Mouse (Mus musculus): ENCODE data around the gene Scarf1. TPM values are rescaled to one million over a fixed set of nuclear protein-coding genes. Genes with fewer than 3 reads are reported as not detected.

Gene Scarf1
- polyA plus RNA-seq, 1 experiment, result not detected

DNA sequence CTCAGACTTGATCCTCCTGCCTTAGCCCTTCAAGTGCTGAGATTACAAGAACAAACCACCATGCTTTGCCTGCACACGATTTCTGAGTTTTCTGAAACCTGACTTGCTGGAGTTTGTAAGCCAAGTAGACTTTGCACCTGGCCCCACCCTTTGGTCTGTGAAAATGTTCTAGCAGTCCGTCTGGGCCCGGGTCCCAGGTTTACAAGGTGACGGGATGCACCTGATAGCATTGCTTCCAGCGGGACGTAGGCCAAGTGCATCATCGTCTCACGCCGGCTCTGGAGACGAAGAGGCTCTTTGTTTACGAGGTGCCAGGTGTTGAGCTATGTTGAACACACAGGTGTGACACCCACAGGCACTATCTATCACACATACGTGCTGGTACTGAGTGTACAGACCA, 55.6 kb downstream of the Scarf1 start:
- TF ChIP-seq CTCF (IDR thresholded peaks at IDR 0.05; ENCODE audit: borderline replicate concordance, insufficient read depth, low read length) (no peak), POLR2A (IDR thresholded peaks at IDR 0.05; ENCODE audit: low read depth, low read length) (no peak)
- H3K4me3 ChIP-seq (ENCODE audit: insufficient read depth, low read length), result no peak overlapping the region

GRCm38 (mm10) chr11:75570375-75571125, 57.2 kb downstream of the Scarf1 start:
- TF ChIP-seq CTCF (IDR thresholded peaks at IDR 0.05; ENCODE audit: borderline replicate concordance, insufficient read depth, low read length) (no peak), POLR2A (IDR thresholded peaks at IDR 0.05; ENCODE audit: low read depth, low read length) (no peak)
- Histone ChIP-seq H3K4me1 (ENCODE audit: control insufficient read depth, insufficient read depth, low read length) (no peaks in the 10 kb centered on the region), H3K4me3 (ENCODE audit: insufficient read depth, low read length) (no peak overlapping the region), H3K27ac (ENCODE audit: insufficient read depth, low read length) (no peak overlapping the region)

More for the DNA sequence above, 55.6 kb downstream of the Scarf1 start:
- peaks cover 2% of the 10 kb centered on the region; the same call in 1 of the 2 replicates for H3K4me1 ChIP-seq (ENCODE audit: control insufficient read depth, insufficient read depth, low read length)
- no peak overlapping the region for H3K27ac ChIP-seq (ENCODE audit: insufficient read depth, low read length)

- Histone ChIP-seq H3K27ac (ENCODE audit: insufficient read depth, low read length) (no peak overlapping the region), H3K4me3 (ENCODE audit: insufficient read depth, low read length) (no peak overlapping the region)
Measured at GRCm38 (mm10) chr11:75571126-75571990, 58.0 kb downstream of the Scarf1 start.

DNA sequence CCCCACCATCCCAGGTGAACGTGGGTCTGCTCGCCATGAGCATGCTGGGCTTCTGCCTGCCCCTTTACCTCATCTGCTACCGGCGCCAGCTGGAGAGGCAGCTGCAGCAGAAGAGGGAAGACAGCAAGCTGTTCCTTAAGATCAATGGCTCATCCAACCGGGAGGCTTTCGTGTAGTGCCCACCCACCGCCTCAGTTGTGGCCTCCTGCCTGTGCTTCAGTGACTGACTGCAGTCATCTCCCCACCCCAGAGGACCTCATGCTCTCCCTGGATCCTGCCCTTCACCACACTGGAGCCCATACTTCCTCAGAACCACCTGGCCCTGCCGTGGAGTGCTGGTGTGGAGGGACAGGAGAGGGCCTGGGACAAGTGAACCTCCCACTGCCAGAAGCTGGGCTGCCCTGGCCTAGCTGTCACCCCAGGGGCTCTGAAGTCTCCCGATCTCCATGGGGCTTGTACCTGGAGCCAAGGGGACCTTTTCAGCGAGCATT, 59.0 kb downstream of the Scarf1 start:
- H3K4me3 ChIP-seq (ENCODE audit: insufficient read depth, low read length), result no peak overlapping the region
- no peak for TF ChIP-seq POLR2A (IDR thresholded peaks at IDR 0.05; ENCODE audit: low read depth, low read length)
- TF ChIP-seq CTCF (IDR thresholded peaks at IDR 0.05; ENCODE audit: borderline replicate concordance, insufficient read depth, low read length), result no peak
- H3K27ac ChIP-seq (ENCODE audit: insufficient read depth, low read length), result no peak overlapping the region
- no peaks in the 10 kb centered on the region for H3K4me1 ChIP-seq (ENCODE audit: control insufficient read depth, insufficient read depth, low read length)

More at GRCm38 (mm10) chr11:75571126-75571990, 58.0 kb downstream of the Scarf1 start:
- no peaks in the 10 kb centered on the region for H3K4me1 ChIP-seq (ENCODE audit: control insufficient read depth, insufficient read depth, low read length)
- TF ChIP-seq CTCF (IDR thresholded peaks at IDR 0.05; ENCODE audit: borderline replicate concordance, insufficient read depth, low read length) (no peak), POLR2A (IDR thresholded peaks at IDR 0.05; ENCODE audit: low read depth, low read length) (no peak)

DNA sequence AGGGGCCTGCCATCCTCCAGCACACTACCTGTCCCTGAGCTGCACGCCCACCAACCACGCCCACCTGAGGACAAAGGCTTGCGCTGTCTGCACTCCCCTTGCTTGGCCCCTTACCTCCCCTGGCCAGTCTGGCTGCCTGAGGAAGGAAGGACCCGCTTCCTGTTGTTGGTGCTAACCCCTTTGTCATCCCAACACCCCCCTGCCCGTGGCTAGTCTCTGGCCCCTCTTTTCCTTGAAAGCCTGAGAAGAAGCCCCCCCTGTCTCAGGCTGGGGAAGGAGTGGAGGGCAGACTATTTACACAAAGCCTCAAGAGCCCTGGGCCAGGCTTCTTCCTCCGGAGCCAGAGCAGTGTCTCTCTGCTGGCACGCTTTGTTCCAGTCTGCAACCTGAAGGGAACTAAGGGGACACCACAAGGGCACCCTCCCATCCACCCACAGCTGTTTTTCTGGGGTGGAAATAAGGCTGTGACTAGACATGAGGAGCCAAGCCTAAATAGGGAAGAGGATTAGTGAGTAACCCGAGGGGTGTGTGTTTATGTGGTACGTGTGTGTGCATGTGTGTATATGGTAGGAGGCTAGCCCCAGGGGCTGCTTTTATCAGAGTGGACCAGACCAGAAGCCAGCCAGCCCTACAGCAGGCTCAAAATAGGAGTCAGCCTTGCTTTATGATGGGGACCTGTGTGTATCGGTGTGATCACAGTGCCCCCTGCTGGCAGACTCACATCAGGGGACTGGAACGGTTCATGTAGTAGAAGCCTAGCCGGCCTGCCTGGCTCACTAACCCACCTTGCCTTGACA, 59.7 kb downstream of the Scarf1 start:
- Histone ChIP-seq H3K27ac (ENCODE audit: insufficient read depth, low read length) (no peak overlapping the region), H3K4me1 (ENCODE audit: control insufficient read depth, insufficient read depth, low read length) (no peaks in the 10 kb centered on the region), H3K4me3 (ENCODE audit: insufficient read depth, low read length) (no peak overlapping the region)
- TF ChIP-seq CTCF (IDR thresholded peaks at IDR 0.05; ENCODE audit: borderline replicate concordance, insufficient read depth, low read length) (peak; percentile 95), POLR2A (IDR thresholded peaks at IDR 0.05; ENCODE audit: low read depth, low read length) (no peak)

DNA sequence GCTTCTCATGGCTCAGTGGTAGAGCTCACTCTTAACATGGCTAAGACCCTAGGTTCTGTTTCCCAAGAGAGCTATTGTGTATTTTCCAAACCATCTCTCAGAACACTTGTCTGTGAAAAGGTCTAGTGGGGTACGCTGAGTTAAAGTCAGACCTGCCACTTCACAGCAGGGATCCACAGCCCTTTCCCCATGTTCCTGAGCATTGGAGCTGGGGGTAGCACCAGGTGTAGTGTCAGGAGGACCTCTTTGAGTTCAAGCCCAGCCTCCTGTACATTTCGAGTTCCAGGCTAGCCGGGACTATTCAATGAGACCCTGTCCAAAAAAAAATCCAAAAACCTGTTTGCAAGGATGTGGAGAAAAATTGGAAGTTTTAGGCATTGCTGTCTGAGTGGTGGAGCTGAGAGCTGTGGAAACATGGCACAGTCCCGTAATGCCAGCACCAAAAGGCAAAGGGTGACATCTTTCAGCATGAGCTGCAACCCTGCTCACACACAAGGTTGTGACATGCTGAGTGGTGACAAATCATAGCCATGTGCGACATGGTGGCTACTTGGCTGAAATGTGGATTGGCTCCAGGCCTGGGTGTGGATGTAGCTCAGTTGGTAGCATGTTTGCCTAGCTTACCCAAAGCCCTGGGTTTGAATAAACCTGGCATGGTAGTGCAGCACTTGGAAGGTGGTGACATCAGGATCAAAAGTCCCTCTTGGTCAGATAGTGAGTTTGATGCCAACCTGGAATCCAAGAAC, 61.2 kb downstream of the Scarf1 start:
- Histone ChIP-seq H3K4me3 (ENCODE audit: insufficient read depth, low read length) (no peak overlapping the region), H3K4me1 (ENCODE audit: control insufficient read depth, insufficient read depth, low read length) (no peaks in the 10 kb centered on the region), H3K27ac (ENCODE audit: insufficient read depth, low read length) (no peak overlapping the region)
- TF ChIP-seq POLR2A (IDR thresholded peaks at IDR 0.05; ENCODE audit: low read depth, low read length) (no peak), CTCF (IDR thresholded peaks at IDR 0.05; ENCODE audit: borderline replicate concordance, insufficient read depth, low read length) (no peak)

- Histone ChIP-seq H3K4me3 (ENCODE audit: insufficient read depth, low read length) (no peak overlapping the region), H3K4me1 (ENCODE audit: control insufficient read depth, insufficient read depth, low read length) (no peaks in the 10 kb centered on the region), H3K27ac (ENCODE audit: insufficient read depth, low read length) (no peak overlapping the region)
- TF ChIP-seq CTCF (IDR thresholded peaks at IDR 0.05; ENCODE audit: borderline replicate concordance, insufficient read depth, low read length) (no peak), POLR2A (IDR thresholded peaks at IDR 0.05; ENCODE audit: low read depth, low read length) (no peak)
Measured at GRCm38 (mm10) chr11:75575560-75576123, 62.3 kb downstream of the Scarf1 start.

Other genes with a start within 250 kb of the Scarf1 start
- 98.3 and 104 TPM in 2 replicates for gene Rpa1, start 165.2 kb upstream of the Scarf1 start, polyA plus RNA-seq (2011; ENCODE audit: insufficient read length, low read depth, missing spikeins)
- gene Smyd4, start 165.1 kb upstream of the Scarf1 start, polyA plus RNA-seq (2011; ENCODE audit: insufficient read length, low read depth, missing spikeins), result 6.5 and 7.3 TPM in 2 replicates
- 1,069 and 1,358 TPM in 2 replicates for gene Serpinf1, start 90.8 kb upstream of the Scarf1 start, polyA plus RNA-seq (2011; ENCODE audit: insufficient read length, low read depth, missing spikeins)
- not detected in 2 replicates for gene Serpinf2, start 73.9 kb upstream of the Scarf1 start, polyA plus RNA-seq (2011; ENCODE audit: insufficient read length, low read depth, missing spikeins)
- gene Wdr81, start 58.8 kb upstream of the Scarf1 start, polyA plus RNA-seq (2011; ENCODE audit: insufficient read length, low read depth, missing spikeins), result 9.5 and 17.3 TPM in 2 replicates
- 11.2 and 11.4 TPM in 2 replicates for gene Tlcd2, start 51.8 kb upstream of the Scarf1 start, polyA plus RNA-seq (2011; ENCODE audit: insufficient read length, low read depth, missing spikeins)
- 127 and 132 TPM in 2 replicates for gene Prpf8, start 26.7 kb upstream of the Scarf1 start, polyA plus RNA-seq (2011; ENCODE audit: insufficient read length, low read depth, missing spikeins)
- 1.7 TPM in 2 replicates for gene Rilp, start 3.4 kb upstream of the Scarf1 start, polyA plus RNA-seq (2011; ENCODE audit: insufficient read length, low read depth, missing spikeins)
- 5.4 and 6.9 TPM in 2 replicates for gene Slc43a2, start 18.2 kb downstream of the Scarf1 start, polyA plus RNA-seq (2011; ENCODE audit: insufficient read length, low read depth, missing spikeins)
- 160 and 204 TPM in 2 replicates for gene Pitpna, start 74.6 kb downstream of the Scarf1 start, polyA plus RNA-seq (2011; ENCODE audit: insufficient read length, low read depth, missing spikeins)
- gene Inpp5k, start 117.4 kb downstream of the Scarf1 start, polyA plus RNA-seq (2011; ENCODE audit: insufficient read length, low read depth, missing spikeins), result 15.2 and 17.8 TPM in 2 replicates
- gene Myo1c, start 137.0 kb downstream of the Scarf1 start, polyA plus RNA-seq (2011; ENCODE audit: insufficient read length, low read depth, missing spikeins), result 169 and 247 TPM in 2 replicates
- 133 TPM in 2 replicates for gene Crk, start 165.7 kb downstream of the Scarf1 start, polyA plus RNA-seq (2011; ENCODE audit: insufficient read length, low read depth, missing spikeins)
- gene Ywhae, start 219.3 kb downstream of the Scarf1 start, polyA plus RNA-seq (2011; ENCODE audit: insufficient read length, low read depth, missing spikeins), result 662 and 701 TPM in 2 replicates

Measured in embryonic fibroblast, embryonic 13.5 days (primary cell).